Mouse (Mus musculus): Measurements from ENCODE around the gene Agbl3. TPM values are rescaled to one million over a fixed set of nuclear protein-coding genes. Genes with fewer than 3 reads are reported as not detected.

Agbl3 gene
- total RNA-seq, 2 experiments from 2014 or later = 22.1 to 24.7 TPM

DNA sequence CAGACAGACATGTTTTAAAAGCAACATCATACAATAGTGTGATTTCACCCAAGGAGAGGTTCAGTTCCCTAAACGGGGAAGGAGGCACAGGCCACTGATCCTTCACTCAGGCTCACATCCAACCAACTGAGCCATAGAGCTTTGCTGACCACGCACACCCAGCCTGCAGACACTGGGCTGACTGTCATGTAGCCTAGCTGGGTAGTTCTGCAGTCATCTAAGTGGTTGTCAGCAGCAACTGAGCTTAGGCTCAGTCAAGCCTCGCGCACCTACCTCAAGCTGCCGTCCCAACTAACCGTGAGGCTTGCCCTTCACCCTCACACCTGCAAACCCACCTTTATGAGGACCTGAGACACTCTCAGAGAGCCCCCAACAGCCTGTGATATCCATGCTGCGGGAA is 91.7 kb downstream of the Agbl3 start:
- DNase-seq (ENCODE audit: low spot score in 2 of 2) = no peak

DNA sequence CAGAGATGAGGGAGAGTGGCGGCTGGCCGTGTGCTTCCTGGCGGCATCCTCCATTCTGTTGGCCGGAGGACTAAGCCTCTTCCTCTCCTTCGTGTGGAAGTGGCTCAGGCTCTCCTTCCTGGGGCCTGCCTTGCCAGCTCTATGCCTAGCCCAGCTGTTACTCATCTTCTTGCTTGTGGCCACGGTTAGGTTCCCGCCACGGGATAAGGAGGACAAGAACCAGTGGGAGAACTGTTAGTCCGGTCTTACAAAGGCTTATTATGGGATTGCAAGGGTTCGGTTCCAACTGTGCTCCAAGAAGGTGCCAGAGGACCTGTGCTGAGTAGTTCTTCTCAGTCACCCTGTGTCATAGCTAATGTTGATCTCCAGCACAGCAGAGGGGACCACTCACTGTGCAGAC is 92.6 kb downstream of the Agbl3 start:
- no peak for DNase-seq (ENCODE audit: low spot score in 2 of 2)

DNA sequence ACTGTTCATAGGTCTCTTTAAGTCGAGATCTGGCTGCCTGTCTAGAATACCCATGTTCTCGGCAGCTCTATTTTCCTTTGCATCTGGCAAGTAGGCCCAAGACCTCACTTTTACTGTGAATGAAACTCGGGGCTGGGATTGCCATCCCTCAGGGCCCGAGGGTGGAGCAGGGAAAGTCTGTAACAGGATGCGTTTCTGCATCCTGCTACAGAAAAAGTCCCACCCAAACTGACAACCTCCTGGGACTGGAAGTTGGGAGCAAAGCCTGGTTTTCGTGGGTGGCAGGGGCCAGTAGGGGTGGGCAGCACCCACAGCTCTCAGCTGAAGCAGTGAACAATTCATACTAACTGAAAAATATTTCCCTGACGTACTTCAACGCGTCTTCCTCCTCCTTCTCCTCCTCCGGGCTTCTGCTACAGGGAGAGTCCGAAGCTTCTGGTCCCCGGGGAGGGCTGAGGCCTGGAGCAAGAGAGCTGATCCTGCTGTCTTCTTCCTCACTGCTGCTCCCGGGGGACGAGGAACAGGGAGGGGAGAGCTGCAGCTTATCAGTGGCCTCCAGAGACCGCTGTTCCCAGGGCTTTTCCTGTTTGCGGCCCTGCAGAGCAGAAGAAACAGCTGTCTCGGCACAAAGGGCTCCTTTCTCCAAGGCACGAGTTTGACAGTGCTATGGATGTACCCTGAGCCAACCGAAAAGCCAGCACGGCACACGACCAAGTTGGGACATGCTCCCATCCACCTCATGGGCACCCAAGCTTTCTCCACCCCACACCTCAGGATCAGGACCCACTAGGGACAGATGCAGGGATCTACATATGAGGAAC is 94.1 kb downstream of the Agbl3 start:
- DNase-seq (ENCODE audit: low spot score in 2 of 2) = no peak

DNA sequence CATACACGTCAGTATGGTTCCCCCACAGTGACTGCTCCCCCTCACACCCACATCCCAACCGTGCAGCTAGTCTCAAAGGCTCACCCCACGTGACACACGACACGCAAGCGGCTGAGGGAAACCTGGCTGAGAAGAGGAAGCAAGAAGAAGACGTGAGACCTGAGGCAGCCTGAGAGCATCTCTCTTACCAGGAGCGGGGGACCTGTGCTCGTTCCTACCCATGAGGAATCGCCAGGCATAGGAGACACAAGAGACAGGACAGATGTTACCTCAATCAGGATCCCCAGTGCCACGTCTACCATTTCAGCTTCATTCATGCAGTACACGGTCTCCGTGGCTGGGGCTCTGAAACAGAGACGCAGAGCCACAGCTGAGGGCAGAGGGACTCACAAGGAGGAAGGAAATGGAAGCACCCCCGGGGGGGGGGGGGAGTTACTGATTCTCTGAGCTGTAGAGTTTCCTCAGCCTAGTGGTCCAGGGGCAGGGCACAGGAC is 95.1 kb downstream of the Agbl3 start:
- DNase-seq (ENCODE audit: low spot score in 2 of 2) = no peak

DNA sequence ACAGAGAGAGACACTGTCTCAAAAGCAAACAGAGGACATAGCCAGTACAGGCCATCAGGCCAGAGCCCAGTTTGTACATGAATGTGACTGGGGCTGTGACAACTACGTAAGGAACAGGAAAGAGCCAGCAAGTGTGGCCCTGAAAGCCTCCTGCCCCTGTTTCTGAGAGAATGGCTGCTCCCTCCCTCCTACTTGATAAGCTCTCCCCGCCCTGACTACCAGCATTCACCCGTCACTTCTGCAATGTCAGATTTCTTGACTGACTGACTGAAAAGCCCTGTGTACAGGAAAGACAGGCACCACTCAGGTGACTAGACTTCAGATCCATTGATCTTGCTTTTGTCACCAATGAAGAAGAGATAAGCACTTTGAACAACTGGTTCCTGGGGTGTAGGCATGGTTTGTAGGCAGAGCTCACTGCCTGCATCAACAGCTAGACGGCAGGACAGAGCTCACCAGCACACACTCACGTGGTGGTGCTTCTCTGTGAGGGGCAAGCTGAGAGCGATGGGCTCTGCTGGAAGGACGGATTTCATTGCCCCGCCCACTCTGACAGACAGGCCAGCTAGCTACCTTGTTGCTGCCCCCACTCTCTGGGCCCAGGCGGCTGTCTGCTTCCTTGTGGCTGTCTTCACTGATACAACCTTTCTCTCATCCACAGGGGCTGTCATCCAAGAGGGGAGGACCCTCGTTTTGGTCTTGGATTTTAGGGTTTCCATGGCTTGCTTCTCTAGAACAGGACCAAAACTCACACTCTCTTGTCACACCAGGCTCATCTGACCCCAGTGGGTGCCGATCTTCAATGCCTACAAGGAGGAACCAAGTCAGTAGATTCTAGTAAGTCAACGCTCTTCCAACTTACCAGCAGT is 96.0 kb downstream of the Agbl3 start:
- DNase-seq (ENCODE audit: low spot score in 2 of 2) = no peak

DNA sequence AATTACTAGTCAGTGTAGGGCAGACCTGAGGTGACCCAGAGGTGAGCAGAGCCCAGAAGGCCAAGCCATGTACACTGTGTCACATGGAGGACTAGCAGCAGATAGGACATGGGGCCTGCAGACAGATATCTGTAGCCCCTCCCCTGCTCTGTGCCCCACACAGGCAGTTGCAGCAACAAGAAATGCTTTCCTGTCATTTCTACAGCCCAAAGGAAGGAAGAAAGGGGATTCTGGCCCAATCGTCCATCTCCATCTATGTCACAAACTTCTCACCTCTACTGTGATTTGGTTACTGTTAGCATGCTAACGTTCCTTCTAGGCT is 96.6 kb downstream of the Agbl3 start:
- no peak for DNase-seq (ENCODE audit: low spot score in 2 of 2)

DNA sequence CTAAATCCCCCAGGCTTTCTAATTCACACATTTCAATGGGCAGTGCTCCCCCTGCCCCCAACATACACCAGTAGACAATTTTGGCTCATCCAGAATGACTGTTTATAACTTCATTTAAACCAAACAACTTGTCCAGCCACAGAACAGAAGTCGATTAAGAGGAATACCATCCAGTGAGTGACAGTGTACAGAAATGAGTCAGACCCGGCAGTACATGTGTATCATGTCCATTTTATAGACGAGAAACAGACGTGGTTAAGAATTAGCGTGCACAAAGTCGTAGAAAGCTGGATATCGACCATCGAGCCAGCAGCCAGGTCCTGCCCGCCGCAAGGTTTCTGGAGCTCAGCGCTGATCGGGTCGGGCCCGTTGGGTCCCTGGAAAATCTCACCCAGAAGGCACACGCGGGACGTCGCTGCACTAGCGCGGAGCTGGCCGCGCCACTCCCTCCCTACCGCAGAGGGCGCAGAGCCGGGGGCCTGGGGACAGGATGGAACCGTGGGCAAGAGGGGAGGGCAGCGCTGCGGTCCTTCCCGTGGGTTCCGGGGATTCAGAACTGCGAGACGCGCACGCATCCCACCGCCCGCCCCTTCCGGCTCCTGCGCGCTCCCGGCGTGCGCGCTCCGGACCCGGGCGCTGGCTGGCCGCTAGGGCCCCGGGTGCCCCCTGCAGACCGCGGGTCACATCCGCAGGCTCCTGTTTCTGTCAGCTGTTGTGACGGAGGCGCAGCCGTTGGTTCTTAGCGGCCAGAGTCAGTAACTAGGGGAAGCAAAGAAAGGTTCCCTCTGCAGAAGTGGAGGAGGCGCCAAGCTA is 97.5 kb downstream of the Agbl3 start, which contains the start of gene Cyren:
TSS of gene Cyren (minus strand) at position 552 of the 813 bp plus-strand sequence.
- peak; percentile 83 to 84 for DNase-seq (ENCODE audit: low spot score in 2 of 2)

DNA sequence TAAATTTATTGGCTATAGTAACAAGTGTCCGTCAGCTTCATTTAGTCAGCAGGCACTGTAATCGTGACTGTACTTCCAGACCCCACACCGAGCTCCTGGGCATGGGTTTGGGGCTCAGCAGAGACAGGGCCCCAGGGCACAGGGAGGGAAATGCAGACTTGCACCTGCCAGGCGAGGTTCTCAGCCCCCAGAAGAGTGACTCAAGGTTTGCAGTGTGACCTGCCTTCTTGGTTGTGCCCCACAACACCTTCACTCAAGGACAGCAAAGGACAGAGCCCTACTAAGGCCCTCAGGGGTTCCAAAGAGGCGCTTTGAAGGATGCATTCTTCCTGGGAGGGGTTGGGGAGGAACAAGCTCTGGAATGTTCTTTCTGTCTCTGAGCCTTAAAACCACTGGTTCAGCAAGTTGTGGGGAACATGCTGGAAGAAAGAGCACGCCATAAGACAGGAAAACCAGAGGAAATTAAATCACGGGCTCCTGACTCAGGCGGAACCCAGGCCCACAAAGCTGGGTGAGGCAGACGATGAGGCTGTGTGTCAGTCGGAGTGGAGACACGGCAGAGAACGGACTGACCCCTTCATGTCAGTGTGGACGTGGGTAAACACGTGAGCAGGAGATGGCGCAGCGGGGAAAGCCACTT is 99.0 kb downstream of the Agbl3 start:
- DNase-seq (ENCODE audit: low spot score in 2 of 2) = no peak

DNA sequence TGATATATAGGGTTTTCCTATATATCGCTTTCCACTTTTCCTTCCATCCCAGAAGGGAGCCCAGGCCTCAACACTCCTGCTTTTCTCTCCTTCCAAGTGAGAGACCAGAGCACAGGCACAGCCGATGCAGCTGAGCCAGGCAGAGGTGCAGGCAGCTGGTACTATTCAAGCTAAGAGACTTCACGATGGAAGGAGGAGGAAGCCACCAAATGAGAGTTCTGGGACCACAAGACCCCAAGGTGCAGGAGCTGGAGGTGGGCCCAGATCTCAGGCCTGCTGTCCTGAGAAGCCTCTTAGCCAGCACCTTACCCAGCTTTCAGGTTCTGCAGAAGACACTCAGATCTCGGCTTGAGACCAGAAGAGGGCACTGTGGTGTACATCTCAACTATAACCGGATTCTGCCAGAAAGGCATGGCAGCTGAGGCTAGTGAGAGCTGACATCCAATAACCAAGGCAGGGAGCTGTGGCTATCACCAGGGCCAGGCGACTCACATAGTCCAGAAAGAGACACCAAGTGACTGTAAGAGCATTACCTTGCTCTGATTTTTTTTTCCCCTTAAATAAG is 99.8 kb downstream of the Agbl3 start:
- no peak for DNase-seq (ENCODE audit: low spot score in 2 of 2)

DNA sequence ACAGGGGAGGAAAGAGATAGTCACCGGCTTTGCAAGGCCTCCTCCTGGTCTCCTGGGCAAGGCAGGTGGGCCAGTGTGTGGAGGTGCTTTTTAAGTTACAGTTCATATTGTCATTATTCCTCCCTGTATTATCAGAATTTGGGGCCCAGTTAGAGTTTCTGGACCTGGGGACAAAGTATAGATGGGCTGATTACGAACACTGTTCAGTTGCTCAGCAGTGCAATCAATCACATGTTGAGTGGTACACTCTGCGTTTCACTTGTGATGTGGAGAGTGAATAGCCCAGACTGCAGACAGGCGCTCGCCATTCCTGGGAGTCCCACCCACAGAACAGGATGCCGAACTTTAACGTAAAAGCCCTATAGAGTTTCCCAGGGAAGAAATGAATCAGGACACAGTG is 104.5 kb downstream of the Agbl3 start:
- no peak for DNase-seq (ENCODE audit: low spot score in 2 of 2)

DNA sequence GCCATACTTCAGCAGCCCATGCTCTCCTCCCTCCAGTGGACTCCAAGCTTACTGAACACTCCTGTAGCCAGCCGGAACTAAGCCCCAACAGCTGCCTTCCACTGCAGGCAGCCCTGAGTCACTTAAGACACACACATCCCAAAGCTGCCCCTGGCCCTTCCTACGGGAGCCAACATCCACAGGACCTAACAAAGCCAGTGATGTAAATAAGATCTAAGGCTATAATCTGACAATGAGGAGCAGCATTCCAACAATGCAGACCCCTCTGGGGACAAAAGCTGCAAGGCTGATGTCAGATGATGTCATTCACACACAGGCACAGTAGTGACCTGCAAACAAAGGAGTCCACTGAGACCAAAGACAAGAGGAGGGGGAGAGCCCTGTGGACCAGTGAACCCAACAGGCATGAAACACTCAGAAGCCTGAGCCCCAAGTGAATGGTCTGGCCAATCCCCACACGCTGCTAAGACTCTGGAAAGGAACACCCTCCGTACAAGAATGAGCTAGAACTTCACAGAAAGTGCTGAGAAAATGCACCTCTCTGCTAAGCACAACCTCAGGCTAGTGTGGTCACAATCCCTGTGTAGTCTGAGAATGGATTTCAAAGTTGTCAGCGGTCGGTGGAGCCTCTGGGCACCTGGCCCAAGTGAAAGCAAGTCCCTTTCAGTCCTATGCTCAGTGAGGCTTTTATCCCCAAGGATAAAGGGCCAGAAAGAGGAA is 107.1 kb downstream of the Agbl3 start:
- DNase-seq (ENCODE audit: low spot score in 2 of 2) = no peak

DNA sequence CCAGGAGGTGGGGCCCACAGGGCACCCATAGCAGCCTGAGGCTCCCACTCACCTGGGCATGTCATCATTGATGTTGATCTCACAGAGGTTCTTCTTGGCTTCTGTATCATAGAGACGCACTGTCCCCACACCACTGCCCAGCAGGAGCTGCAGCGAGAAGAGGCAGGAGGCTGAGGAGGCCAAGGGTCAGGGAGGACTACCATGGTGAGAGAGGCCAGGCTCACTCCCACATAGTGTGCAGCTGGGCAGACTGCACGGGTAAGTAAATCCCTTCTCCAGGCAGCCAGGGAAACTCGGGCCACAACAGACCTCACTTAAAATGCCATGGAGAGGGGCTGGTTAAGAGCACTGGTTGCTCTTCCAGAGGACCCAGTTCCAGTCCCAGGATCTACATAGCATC is 109.0 kb downstream of the Agbl3 start:
- DNase-seq (ENCODE audit: low spot score in 2 of 2) = no peak

DNA sequence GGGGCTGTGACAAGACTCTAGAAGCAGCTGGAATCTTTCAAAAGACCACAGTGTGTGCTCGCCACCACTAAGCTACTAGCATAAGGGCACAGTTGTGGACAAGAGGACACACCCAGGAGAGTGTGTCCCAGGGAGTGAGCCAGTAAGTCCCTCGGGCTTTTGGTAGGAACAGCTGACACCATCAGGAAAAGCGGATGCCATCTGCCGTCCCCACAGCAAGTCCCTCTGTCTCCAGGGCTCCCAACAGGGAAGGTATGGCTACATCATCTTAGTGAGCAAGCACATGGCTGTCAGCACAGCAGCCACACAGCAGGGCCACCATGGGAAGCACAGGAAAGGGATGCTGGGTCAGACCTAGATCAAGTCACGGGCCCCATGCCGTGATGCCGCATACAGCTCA is 115.3 kb downstream of the Agbl3 start:
- DNase-seq (ENCODE audit: low spot score in 2 of 2) = no peak

DNA sequence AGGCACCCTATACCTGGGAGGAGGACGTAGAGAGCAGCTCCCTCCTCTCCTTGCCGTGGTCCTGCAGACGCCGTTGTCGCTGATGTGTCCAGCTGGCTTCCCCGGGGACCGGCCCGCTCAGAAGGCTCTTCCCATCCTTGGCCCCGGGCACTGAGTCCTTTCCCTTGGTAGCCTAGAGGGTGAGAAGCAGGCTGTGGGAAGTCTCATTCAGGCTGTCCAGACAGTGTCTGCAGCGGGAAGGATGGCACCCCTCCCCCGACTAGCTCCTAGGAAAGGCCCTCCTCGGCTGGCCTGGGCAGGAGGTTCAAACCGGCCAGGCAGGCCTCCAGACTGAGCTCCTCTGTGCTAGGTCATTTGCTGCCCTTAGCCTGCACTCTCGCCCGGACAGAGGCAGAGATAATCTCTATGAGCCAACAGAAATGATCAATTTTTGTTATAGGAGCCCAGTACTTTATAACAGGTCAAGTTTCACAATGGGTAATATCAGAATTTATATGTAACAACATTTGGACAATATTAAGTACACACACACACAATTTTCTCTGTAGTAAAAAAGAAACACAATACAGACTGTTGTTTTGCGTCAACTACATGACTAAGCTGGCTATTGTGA is 116.0 kb downstream of the Agbl3 start:
- no peak for DNase-seq (ENCODE audit: low spot score in 2 of 2)

DNA sequence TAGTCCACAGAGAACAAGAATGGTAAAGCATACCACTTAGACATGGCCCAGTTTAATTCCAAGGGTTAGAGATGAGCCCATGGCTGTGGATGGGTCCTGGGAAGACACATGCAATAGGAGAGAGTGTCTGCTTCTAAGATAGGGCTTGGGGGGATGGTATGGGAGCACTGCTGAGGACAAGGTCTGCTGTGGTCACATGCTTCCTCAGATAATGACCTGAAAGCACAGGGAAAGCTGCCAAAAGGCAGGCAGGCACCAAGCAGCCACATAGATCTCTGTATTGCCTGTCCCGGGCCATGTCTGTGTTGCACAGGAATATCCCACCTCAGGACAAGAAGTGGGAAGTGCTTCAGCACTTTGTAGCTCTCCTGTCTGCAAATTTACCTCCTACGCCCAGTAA is 118.9 kb downstream of the Agbl3 start:
- no peak for DNase-seq (ENCODE audit: low spot score in 2 of 2)

DNA sequence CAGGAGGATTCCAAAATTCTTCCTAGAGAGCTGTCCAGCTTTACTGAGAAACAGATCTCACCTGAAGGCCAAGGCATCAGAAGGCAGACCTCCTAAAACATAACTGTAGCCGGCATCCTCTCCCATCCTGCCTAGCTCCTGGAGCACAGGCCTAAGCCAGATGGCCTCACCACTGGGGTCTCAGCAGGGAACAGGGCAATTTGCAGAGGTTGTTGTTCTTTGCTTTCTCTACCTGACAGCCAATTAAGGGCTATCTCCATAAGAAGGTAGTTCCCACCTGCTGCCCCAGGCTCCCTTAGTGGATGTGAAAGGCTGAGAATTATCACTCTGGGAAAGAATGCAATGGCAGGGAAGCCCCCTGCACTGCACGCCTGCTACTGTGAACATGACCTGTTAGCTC is 120.8 kb downstream of the Agbl3 start:
- DNase-seq (ENCODE audit: low spot score in 2 of 2) = no peak

DNA sequence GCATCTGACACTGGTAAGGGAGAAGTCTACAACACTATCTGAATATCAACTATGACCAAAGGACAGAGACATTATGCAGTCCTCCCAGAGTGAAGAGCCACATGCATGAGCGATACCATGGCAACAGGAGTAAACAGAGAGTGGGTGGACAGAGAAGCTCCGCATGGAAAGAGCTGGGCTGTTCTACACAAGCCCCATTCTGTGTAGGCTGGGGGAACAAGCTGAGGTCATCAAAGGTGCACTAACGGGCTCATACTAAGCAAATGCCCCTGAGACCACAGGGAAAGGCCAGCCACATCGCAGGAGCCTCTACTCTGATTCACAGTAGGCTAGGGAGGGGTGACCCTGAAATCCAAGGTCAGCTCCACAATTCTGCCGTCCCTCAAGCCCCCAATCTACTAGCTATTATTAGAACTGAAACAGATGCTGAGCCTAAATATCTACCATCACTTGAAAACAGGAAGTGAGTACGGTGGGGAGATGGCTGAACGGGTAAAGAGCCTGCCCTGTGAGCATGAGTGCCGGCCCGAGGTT is 121.7 kb downstream of the Agbl3 start:
- no peak for DNase-seq (ENCODE audit: low spot score in 2 of 2)

DNA sequence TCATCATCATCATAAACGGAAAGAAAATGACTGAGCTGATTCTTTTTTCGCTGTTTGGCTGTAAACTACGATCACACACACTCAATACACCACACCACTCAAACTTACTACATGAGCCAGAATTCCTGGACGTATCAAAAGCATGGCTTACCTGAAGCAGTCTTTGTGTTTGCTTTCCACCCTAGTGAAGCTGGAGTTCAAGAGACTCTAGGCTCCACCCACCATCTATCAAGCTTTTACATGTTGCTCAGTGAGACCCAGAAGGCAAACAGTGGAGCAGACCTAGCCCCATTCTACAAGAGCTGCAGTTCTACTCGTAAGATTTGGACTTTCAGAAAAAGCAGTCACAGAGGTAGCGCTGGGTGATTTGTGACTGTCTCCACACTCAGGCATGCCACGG is 122.3 kb downstream of the Agbl3 start:
- DNase-seq (ENCODE audit: low spot score in 2 of 2) = no peak

DNA sequence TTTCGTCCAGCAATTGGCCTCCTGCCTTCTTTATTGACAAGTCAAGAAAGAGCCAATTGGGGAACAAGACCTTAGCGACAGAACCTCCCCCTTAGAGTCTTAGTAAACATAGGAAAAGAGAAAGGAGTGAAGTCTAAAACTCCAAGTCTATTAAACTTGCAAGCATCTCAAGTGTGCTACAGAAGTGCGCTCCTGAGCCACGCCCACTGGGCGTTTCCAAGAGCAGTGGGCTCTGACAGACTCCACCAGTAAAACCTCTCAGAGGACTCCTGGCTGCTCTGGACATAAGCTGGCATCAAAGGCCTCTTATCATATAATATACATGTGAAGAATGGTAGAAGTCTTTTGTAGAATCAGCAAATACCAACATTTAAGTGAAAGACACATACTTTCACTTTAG is 123.2 kb downstream of the Agbl3 start:
- DNase-seq (ENCODE audit: low spot score in 2 of 2) = no peak

All from adrenal gland, postnatal 4 days (tissue).